Mouse (Mus musculus): ENCODE measurements at regions not wholly inside any gene's neighbourhood (a gene's known extent, or its start where the extent isn't known, plus 50 kb on each side); places are given as distances from the start of the nearest gene placed in this dataset.
"Not testable (repeated sequence)": the region's sequence is repeated elsewhere in the genome, so short reads cannot be mapped to it uniquely, and the experiment has no call there.

DNA sequence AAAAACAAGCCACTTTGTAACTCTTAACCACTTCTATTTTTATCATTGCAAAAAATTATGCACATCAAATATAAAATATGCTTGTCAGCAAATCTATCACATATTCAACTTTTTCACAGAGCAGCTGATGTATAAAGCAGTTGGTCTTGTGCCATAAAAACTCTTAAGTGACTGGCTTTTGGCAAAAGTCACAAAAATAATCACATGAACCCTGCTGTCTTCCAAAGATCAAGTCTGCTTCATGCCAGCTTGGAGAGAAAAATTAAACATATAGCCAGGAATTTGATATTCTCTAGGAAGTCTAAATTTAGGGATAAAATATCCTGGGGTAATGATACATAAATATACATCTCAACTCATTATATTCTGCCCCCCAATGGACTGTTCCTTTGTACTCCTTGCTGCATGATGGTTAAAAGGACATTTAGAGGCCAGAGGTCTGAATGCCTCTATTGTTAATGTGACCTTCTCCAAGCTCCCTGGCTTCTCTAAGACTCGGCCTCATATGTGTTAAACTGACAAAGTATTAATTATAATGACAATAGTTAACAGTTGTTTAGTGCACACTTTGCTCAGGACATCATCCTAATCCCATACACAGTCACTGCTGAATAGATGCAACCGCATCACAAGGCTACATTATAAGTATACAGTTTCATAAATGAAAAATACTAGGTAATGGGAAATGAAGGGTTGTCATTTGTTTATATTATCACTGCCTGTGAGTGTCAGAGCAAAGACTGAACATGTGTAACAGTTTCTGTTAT is 422.9 kb upstream of the Hs3st1 start:
- TF ChIP-seq CTCF (IDR thresholded peaks at IDR 0.05; ENCODE audit: low read depth, low read length) (no peak), POLR2A (IDR thresholded peaks at IDR 0.05; ENCODE audit: extremely low read depth, insufficient read depth, low read length) (no peak)
- H3K27ac ChIP-seq (replicated peaks; ENCODE audit: insufficient read depth, low read depth, low read length): no peak overlapping the region
- WGBS: 66% methylated on average over 2 of the region's 2 CpGs
- no peak overlapping the region for H3K4me3 ChIP-seq (ENCODE audit: insufficient read depth, low read depth, low read length)
- DNase-seq (ENCODE audit: extremely low read depth, low read depth, low spot score): no peak
- H3K27me3 ChIP-seq (ENCODE audit: control insufficient read depth, insufficient read depth, low read length): no peaks in the 10 kb centered on the region
- H3K36me3 ChIP-seq (ENCODE audit: control insufficient read depth, insufficient read depth, low read length): no peaks in the 10 kb centered on the region
- H3K4me1 ChIP-seq (ENCODE audit: control insufficient read depth, insufficient read depth, low read length): no peaks in the 10 kb centered on the region
- no peak overlapping the region for H3K9ac ChIP-seq (ENCODE audit: low read depth, low read length)
- H3K79me2 ChIP-seq (ENCODE audit: control insufficient read depth, insufficient read depth, low read length): no peaks in the 10 kb centered on the region

DNA sequence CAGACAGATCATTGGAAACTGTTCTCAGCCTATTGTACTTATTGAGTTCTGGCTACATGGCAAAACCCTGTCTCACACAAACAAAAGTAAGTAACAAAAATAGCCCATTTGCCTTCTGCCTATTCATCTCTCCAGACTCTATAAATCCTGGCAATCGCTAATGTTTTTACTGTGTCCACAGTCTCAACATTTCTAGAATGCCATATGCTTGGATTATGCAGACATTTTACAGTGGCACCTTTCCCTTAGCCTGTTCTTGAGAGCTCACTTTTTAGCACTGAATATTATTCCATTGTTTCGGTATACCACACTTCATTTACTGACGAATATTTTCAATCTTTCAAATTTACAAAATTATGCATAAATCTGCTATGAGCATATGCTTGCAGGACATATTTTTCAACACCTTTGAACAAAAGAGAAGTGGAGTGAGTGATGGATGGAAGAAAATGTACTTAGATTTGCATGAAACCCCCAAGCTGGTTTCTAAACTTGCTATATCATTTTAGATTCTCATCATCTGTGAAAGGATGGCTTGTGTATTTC is 381.5 kb upstream of the Hs3st1 start:
- DNase-seq (ENCODE audit: extremely low read depth, low read depth, low spot score): no peak
- WGBS: 80% methylated on average over 3 of the region's 3 CpGs
- Histone ChIP-seq H3K36me3 (ENCODE audit: control insufficient read depth, insufficient read depth, low read length) (no peaks in the 10 kb centered on the region), H3K4me3 (ENCODE audit: insufficient read depth, low read depth, low read length) (no peak overlapping the region), H3K27me3 (ENCODE audit: control insufficient read depth, insufficient read depth, low read length) (no peaks in the 10 kb centered on the region), H3K4me1 (ENCODE audit: control insufficient read depth, insufficient read depth, low read length) (no peaks in the 10 kb centered on the region), H3K79me2 (ENCODE audit: control insufficient read depth, insufficient read depth, low read length) (no peaks in the 10 kb centered on the region), H3K27ac (replicated peaks; ENCODE audit: insufficient read depth, low read depth, low read length) (no peak overlapping the region), H3K9ac (ENCODE audit: low read depth, low read length) (no peak overlapping the region)
- TF ChIP-seq CTCF (IDR thresholded peaks at IDR 0.05; ENCODE audit: low read depth, low read length) (no peak), POLR2A (IDR thresholded peaks at IDR 0.05; ENCODE audit: extremely low read depth, insufficient read depth, low read length) (no peak)

DNA sequence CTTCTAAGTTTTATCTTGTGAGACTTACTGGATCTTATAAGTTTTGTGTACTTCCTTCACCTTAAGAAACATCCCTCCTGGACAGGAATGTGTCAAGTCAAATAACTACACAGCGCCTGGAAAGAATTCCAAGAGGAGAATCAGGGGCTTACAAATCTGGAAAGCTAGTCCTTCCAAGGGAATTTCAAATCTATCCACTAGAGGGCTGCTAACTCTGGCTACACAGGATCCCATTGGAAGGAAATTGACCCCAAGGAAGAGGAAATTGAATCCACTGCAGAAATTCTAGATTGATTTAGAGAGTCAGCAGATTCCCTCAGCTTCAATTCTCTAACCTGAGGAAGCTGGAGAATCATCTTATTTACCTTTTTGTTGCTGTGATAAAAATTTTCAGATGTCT is 369.1 kb upstream of the Hs3st1 start:
- no peaks in the 10 kb centered on the region for H3K36me3 ChIP-seq (ENCODE audit: control insufficient read depth, insufficient read depth, low read length)
- no peaks in the 10 kb centered on the region for H3K4me1 ChIP-seq (ENCODE audit: control insufficient read depth, insufficient read depth, low read length)
- no peak for TF ChIP-seq CTCF (IDR thresholded peaks at IDR 0.05; ENCODE audit: low read depth, low read length)
- no peak for TF ChIP-seq POLR2A (IDR thresholded peaks at IDR 0.05; ENCODE audit: extremely low read depth, insufficient read depth, low read length)
- no peak for DNase-seq (ENCODE audit: extremely low read depth, low read depth, low spot score)
- 47% methylated on average over 1 of the region's 1 CpGs for WGBS
- H3K27me3 ChIP-seq (ENCODE audit: control insufficient read depth, insufficient read depth, low read length): no peaks in the 10 kb centered on the region
- H3K4me3 ChIP-seq (ENCODE audit: insufficient read depth, low read depth, low read length): no peak overlapping the region
- no peaks in the 10 kb centered on the region for H3K79me2 ChIP-seq (ENCODE audit: control insufficient read depth, insufficient read depth, low read length)
- H3K9ac ChIP-seq (ENCODE audit: low read depth, low read length): no peak overlapping the region
- H3K27ac ChIP-seq (replicated peaks; ENCODE audit: insufficient read depth, low read depth, low read length): no peak overlapping the region

DNA sequence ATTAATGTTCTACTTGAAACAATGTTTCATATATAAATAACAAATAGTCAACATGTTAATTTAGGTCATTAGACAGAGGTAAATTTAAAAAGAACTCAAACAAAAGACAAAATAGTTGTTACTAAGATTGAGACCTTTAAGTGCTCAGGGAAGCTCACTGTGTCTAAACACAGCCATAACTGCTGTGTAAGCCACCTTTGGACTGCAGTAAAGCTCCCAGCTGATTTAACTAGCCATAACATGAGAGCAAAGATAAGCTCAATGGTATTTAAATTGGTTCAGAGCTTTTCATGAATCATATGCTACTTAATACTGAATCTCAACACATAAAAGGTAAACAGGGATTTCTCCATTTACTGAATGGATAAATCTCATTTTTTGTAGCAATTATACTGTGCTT is 361.6 kb upstream of the Hs3st1 start:
- H3K4me1 ChIP-seq (ENCODE audit: control insufficient read depth, insufficient read depth, low read length): no peaks in the 10 kb centered on the region
- no peak for DNase-seq (ENCODE audit: extremely low read depth, low read depth, low spot score)
- no peak for TF ChIP-seq CTCF (IDR thresholded peaks at IDR 0.05; ENCODE audit: low read depth, low read length)
- no peak for TF ChIP-seq POLR2A (IDR thresholded peaks at IDR 0.05; ENCODE audit: extremely low read depth, insufficient read depth, low read length)

DNA sequence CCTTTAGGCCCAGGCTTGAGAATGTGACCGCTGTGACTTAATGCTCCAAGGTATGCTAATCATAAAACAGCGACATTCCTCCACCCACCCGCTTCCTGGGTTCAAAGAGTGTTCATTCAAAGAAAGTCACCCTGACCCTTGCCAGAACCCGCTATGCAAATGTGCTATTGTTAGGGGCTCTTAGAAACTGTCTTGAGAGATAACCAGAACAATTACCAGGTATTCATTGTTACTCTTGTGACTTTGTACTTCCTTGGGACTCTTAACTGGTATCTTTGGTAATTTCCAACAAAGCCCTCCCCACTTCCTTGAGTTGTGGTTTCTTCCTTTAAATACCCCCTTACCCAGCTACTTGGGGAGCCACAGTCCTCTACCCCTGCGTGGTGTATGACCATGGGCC is 334.3 kb upstream of the Hs3st1 start:
- not testable (repeated sequence) for H3K27me3 ChIP-seq (ENCODE audit: control insufficient read depth, insufficient read depth, low read length); H3K4me3 ChIP-seq (ENCODE audit: insufficient read depth, low read depth, low read length); H3K9ac ChIP-seq (ENCODE audit: low read depth, low read length); H3K79me2 ChIP-seq (ENCODE audit: control insufficient read depth, insufficient read depth, low read length); DNase-seq (ENCODE audit: extremely low read depth, low read depth, low spot score); H3K36me3 ChIP-seq (ENCODE audit: control insufficient read depth, insufficient read depth, low read length); H3K4me1 ChIP-seq (ENCODE audit: control insufficient read depth, insufficient read depth, low read length); H3K27ac ChIP-seq (replicated peaks; ENCODE audit: insufficient read depth, low read depth, low read length)
- WGBS: 89% methylated on average over 5 of the region's 5 CpGs

More for the DNA sequence above, 361.6 kb upstream of the Hs3st1 start:
- Histone ChIP-seq H3K27ac (replicated peaks; ENCODE audit: insufficient read depth, low read depth, low read length) (no peak overlapping the region), H3K27me3 (ENCODE audit: control insufficient read depth, insufficient read depth, low read length) (no peaks in the 10 kb centered on the region), H3K9ac (ENCODE audit: low read depth, low read length) (no peak overlapping the region), H3K4me3 (ENCODE audit: insufficient read depth, low read depth, low read length) (no peak overlapping the region), H3K79me2 (ENCODE audit: control insufficient read depth, insufficient read depth, low read length) (no peaks in the 10 kb centered on the region), H3K36me3 (ENCODE audit: control insufficient read depth, insufficient read depth, low read length) (no peaks in the 10 kb centered on the region)

DNA sequence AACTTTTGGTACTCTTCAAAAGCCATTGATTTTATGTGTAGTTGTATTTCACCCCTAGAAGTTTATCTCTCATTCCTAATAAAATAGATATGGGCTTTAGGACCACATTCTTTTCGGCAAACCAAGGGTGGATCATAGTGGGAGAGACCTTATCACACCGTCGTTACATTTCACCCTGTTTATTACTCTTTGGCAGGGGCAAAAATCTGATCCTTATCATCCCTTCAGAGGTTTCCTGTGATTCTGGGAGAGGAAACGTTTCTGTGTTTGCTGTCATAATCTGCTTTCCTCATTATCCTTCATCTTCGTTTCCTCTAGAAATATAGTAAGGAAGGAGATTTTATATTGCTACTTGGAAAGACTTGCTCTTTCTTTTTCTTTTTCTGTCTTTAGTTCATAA is 290.0 kb upstream of the Hs3st1 start:
- 54% methylated on average over 5 of the region's 5 CpGs for WGBS
- no peaks in the 10 kb centered on the region for H3K4me1 ChIP-seq (ENCODE audit: control insufficient read depth, insufficient read depth, low read length)
- no peak overlapping the region for H3K9ac ChIP-seq (ENCODE audit: low read depth, low read length)
- H3K27ac ChIP-seq (replicated peaks; ENCODE audit: insufficient read depth, low read depth, low read length): no peak overlapping the region
- TF ChIP-seq POLR2A (IDR thresholded peaks at IDR 0.05; ENCODE audit: extremely low read depth, insufficient read depth, low read length) (no peak), CTCF (IDR thresholded peaks at IDR 0.05; ENCODE audit: low read depth, low read length) (no peak)
- H3K27me3 ChIP-seq (ENCODE audit: control insufficient read depth, insufficient read depth, low read length): no peaks in the 10 kb centered on the region
- H3K36me3 ChIP-seq (ENCODE audit: control insufficient read depth, insufficient read depth, low read length): no peaks in the 10 kb centered on the region
- no peak overlapping the region for H3K4me3 ChIP-seq (ENCODE audit: insufficient read depth, low read depth, low read length)
- no peaks in the 10 kb centered on the region for H3K79me2 ChIP-seq (ENCODE audit: control insufficient read depth, insufficient read depth, low read length)
- no peak for DNase-seq (ENCODE audit: extremely low read depth, low read depth, low spot score)

Measured in liver, adult 2 months (tissue).